Mouse (Mus musculus) cerebellum, adult (tissue): ENCODE data around the gene Stmnd1.
"Not testable (repeated sequence)": the region's sequence is repeated elsewhere in the genome, so short reads cannot be mapped to it uniquely, and the experiment has no call there.

Experiments
- ATAC-seq: cut with Nextera tagmentation; 2 replicates; pipeline ENCODE4 v1.9.2; 2017; ENCODE audit warnings: mild to moderate bottlenecking, moderate library complexity, mixed read lengths; ENCODE audit not compliant: insufficient number of reproducible peaks, low FRiP score, low TSS enrichment

The Stmnd1 gene

GRCm38 (mm10) chr13:46273453-46274110 is at the start of gene Stmnd1:
Stmnd1 (plus strand) TSS chr13:46273721.
- no peak for ATAC-seq

DNA sequence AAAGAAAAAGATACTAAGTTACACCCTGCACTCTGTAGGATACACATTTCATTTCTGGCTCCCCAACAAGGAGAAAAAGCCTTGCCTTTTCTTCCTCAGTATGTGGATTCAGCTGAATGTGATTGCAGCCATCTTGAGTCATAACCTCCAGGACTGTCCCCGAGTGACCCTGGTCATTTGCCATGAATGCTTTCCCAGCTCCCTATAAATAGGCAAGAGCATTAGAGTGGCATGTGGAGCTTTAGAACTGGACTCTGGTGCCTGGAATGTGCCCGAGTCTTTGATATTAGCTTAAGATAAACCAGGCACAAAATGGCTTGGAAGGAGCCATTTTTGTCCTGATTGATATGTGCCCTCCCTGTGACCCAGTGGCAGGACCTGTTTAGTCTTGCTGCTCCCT is 46.6 kb upstream of the Stmnd1 start:
- ATAC-seq = no peak

- no peak for ATAC-seq
Observed at GRCm38 (mm10) chr13:46227486-46227885, 46.0 kb upstream of the Stmnd1 start.

DNA sequence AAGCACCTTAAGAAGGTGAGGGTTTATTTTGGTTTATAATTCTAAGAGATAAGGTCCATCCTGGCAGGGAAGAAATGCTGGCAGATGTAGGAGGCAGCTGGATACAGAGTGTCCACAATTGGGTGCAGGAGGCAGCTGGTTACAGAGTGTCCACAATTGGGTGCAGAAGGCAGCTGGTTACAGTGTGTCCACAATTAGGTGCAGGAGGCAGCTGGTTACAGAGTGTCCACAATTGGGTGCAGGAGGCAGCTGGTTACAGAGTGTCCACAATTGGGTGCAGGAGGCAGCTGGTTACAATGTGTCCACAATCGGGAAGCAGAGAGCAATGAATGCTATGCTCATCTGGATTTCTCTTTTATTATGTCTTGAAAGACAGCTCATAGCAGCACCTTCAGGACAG is 44.8 kb upstream of the Stmnd1 start:
- ATAC-seq = not testable (repeated sequence)

DNA sequence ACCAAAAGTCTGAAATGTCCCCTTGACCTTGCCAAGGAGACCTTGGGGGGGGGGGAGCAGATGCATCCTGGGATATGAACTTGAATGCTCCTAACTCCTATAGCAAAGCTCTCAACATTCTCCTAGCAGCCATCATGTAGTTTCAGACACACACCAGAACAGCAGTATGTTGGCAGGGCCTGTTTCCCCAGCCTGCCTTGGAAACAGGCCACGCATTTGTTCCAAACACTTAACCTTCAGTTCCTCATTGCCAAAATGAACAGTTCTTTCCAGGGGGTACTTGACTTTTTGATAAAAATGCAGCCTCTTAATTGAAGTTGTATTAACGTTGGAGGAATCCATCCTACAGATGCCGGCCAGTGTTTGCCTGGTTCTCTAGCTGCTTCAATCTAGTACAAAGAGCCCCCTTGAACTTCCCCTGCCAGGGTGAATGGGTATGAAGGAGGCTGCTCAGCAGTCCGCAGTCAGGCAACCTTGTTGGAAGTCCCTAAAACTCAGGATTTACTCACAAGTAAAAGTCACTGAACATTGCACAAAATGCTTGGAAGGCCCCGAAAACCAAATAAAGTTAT is 41.9 kb upstream of the Stmnd1 start:
- ATAC-seq = no peak

GRCm38 (mm10) chr13:46237723-46238349 is 35.7 kb upstream of the Stmnd1 start:
- ATAC-seq = no peak

DNA sequence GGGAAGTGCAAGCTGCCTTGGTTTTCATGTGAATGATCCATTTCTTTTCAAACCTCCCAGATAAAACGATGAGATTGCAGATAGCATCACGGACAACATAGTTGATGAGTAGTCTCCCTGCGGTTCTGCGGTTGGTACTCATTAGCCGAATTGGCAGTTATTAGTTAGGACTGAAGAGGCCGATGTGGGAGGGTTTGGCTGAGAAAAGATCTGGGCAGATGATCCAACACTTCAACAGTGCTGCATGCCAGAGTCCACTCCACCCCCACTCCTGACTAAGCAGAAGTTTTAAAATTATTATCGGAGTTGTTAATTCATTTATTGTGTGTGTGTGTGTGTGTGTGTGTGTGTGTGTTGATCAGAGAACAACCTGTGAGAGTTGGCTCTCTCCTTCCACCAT is 34.7 kb upstream of the Stmnd1 start:
- ATAC-seq = no peak

- ATAC-seq = no peak
Observed at GRCm38 (mm10) chr13:46241391-46242188, 31.9 kb upstream of the Stmnd1 start.

- ATAC-seq = no peak
Observed at GRCm38 (mm10) chr13:46253753-46254152, 19.8 kb upstream of the Stmnd1 start.

- ATAC-seq = no peak
Observed at GRCm38 (mm10) chr13:46254171-46254570, 19.4 kb upstream of the Stmnd1 start.

DNA sequence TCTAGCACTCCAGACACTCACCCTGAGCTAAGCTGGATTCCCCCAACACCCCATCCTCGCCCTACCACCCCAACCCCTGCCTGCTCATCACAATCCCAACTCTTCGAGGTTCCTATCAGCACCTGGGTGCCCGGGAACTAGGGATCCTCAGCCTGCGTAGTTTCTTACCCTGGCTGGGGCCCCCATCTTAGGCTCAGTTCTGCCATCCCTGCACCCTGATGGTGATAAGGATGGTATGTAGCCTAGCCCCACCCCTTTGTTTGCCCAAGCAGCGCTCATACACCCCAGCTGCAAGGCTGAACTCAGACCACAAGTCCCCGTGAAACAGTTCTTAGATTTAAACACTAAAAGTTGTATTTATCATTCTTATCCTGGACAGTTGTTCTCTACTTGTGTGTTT is 17.9 kb upstream of the Stmnd1 start:
- ATAC-seq = no peak

GRCm38 (mm10) chr13:46257847-46258246 is 15.7 kb upstream of the Stmnd1 start:
- peak; percentile 49; the same call in 1 of the 2 replicates for ATAC-seq

GRCm38 (mm10) chr13:46259526-46259925 is 14.0 kb upstream of the Stmnd1 start:
- ATAC-seq = no peak

DNA sequence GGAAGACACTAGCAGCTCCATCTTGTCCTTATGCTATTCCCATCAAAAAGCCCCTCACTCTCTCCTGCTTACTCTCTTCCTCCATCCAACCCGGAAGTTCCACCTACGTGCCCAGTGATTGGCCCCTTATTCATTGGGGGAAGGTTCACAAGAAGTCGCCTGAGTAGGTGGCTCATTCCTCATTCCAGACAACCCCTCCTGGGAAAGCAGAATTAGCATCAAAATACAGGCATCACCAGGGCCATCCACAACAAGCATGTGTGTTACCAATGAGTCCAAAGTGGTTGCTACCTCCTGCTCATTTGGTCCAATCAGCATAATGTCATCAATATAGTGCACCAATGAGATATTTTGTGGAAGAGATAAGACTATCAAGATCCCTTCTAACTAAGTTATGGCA is 12.3 kb upstream of the Stmnd1 start:
- no peak for ATAC-seq

GRCm38 (mm10) chr13:46267783-46268182 is 5.7 kb upstream of the Stmnd1 start:
- ATAC-seq = no peak

DNA sequence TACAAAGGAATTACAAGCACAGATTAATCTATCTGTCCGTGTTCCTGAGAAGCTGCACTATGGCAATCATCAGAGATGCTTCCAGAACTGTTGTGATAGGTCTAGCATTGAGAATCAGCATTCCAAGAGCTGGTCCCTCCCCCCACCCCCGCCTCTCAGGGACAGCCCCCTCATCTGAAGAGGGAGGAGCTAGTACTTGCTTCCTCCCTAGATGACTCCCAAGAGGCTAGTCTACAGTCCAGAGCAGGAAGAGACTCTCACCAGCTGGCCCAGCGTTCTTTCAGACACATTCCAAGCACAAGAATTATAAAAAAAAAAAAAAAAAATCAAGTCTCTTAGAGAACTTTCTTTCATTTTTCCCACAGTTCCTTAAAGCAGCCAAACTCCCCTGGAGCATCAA is 5.2 kb upstream of the Stmnd1 start:
- ATAC-seq = no peak

DNA sequence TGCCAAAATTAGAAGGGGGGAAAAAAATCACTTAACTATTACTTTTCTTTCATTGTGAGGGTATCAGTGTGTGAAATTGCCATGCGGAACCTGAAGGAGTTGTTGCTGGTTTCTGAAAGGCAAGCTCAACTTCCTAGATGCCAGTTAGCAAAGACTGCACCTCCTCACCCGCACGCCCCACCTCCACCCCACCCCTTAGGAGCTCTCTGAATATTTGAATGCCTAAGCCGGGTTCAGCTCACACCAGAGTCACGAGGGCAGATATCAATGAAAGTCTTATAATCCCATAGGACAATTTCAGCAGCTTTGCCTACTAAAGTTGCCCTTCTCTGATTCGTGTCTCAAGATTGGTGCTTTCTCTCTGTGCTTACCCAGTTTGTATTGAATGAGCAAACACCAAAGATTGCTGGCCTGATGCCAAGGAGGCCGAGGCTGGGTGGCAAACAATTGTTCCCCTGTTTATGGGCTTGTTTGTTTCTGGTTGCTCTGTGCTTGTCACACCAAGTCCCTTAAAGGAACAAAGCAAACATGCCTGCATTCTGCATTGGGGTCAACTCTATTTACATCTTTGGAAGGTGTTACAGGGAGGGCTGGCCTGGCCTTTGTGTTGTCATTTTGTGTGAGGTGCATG is 4.6 kb upstream of the Stmnd1 start:
- ATAC-seq = no peak

DNA sequence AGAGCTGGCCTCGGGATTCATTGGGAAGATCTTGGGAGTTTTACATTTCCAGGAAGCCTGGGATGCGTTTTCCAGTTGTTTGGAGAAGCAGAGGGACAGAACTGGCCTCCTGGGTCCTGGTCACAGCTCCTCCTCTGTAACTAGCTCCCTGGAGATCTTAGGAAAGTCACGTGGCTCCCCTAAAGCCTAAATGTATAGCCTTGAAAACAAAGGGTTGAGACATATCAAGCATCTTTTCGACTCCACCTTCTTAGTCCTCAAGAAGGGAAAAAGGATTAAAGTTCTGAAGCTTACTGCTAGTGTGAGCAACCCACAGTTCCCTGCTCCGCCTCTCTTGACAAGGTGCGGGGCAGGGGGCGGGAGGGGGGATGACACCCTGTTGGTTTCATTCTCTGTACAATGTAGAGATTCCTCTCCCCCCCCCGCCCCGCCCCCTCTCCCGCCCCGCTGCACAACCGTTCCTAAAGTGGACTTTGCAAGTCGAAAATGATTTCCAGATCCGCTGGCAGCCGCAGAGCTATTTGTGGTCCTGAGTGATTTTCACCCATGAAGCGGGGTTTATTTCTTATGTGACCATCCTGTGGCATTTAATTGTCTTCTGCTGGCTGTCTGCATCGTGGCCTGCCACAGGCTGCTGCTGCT is 589 bp upstream of the Stmnd1 start:
- ATAC-seq = no peak

GRCm38 (mm10) chr13:46275701-46276100 is 2.2 kb downstream of the Stmnd1 start:
- no peak for ATAC-seq

DNA sequence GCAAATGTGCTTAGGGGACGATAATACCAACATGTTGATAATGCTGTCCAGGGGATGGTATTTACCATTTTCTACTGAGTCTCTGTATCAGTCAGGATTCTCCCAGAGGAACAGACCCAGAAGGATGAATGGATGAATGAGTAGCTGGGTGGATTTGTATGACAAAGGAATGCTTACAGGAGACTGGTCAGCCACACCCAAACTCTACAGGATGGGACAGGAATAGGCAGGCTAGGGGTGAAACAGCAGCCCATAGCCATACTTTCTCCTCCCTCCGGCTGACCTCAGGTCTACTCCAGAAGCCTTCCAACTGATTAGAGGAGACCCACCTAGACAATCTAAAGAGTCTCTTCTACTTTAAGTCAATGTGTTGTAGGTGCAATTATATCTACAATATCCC is 9.0 kb downstream of the Stmnd1 start:
- ATAC-seq = no peak
